Mouse (Mus musculus) right cerebral cortex, postnatal 25 days (tissue): ENCODE data around the gene Rin3.

Experiments used
- DNase-seq: peaks from one replicate; pipeline ENCODE4 v3.0.0; 2022

The Rin3 gene

DNA sequence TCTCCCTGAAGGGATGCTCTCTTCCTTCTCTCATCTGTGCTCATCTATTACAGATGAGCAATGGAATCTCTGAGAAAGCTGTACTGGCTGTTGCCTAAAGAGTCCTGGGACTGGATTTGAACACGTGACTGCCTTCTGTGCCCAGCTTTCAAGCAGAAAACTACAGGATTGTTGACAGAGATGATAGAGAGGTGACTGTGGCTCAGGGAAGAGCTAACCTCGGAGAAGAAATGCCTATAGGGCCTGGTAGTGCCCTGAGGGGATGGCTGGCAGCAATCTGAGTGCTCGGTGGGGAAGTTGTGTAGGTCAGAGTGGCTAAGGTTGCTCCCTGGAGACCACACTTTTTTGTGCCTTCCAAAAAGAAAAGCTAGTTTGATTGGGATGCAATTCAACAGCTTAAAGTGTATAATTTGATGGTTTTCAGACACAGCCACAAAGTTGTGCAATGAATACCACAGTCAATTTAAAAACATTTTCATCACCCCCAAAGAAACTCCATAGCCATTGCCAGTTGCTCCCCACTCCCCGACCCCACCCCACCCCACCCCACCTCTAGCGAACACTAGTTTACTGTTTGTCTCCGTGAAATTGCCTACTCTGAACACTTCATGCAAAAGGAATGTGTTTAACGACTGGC is 1.9 kb upstream of the Rin3 start:
- DNase-seq: no peak

- DNase-seq: no peak
Observed at GRCm38 (mm10) chr12:102282126-102282525, 722 bp upstream of the Rin3 start.

GRCm38 (mm10) chr12:102283483-102284266 is 827 bp downstream of the Rin3 start:
- DNase-seq: no peak

DNA sequence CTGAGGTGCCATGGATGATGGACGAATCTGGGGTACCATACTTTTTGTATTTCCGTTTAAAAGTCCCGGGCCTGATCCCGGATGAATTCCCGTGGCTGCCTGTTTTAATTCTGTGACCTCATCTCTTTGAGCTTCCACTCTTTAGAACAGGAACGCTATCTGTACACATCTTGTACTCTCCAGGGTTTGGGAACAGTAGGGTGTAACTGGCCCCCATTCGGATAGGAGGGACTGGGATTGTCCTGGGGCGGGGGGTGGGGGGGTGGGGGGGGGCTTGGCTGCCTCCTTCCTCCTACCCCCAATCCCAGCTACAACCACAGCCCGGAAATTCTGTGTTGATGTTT is 1.4 kb downstream of the Rin3 start:
- DNase-seq: no peak

GRCm38 (mm10) chr12:102284618-102285159 is 1.8 kb downstream of the Rin3 start:
- DNase-seq: no peak

DNA sequence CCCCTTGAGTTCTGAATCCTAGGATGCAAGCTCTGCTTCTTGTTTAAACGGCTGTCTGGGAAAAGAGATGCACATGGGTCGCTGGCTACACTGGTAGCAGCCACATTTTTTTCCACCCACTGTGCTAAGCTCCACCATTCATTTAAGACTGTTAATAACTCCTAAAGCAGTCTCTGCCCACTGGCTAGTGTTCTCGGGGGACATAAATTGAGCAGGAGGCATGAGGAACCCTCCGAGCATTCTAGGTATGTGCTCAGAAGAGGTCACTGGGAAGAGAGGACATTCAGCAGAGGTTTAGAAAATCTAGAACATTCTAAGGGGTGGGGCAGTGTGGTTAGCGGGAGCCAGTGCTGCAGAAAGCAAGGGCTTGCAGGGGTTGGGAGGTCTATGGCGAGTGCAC is 2.5 kb downstream of the Rin3 start:
- DNase-seq: no peak

DNA sequence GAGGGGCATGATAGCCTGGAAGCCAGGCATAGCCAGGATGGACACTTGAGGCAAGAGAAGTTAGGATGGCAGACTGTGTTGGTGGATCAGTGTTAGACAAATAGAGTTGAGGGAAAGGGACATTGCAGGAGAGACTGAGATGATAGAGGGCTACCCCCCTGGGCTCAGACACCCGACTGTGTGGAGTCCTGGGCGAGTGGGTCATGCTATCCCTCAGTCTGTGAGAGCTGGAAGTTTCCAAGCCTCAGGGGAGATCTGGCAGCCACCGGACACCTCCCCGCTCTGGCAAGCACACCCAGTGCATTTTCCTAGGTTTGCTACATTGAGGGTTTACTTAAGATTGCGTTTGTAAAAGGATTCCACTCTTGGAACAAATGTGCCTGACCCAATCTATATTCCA is 2.9 kb downstream of the Rin3 start:
- DNase-seq: no peak

DNA sequence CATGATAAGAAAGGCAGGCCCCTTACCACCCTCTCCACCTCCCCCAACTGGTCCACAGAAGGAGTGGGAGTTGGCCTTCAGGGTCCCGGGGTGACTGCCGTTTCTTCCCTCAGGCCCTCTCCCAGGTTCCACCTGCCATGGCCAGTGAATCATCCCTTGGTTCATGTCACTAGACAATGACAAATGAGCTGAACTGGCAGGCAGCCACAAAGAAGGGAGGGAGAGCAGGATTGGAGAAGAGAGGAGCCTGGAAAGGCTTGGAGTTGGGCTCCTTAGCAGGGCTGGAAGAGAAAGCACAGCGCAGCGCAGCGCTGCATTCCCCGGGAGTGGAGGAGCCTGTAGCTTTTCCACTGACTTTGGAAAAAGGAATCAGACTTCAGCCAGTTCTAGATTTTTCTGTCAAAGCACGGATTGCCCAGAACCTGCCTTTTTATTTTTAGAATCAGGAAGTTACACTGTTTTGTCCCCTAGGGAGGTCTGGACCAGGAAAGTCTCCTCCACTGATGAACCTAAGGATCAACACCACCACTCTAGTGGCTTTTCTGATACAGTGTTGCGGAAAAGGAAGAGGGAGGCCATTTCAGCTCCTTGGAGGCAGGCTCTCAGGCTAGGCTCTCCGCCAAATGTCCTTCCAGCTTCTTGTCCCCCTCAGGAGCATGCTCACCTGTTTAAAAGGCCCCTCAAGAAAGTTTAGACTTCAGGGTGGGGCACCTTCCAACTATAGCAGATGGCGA is 4.0 kb downstream of the Rin3 start:
- no peak for DNase-seq

DNA sequence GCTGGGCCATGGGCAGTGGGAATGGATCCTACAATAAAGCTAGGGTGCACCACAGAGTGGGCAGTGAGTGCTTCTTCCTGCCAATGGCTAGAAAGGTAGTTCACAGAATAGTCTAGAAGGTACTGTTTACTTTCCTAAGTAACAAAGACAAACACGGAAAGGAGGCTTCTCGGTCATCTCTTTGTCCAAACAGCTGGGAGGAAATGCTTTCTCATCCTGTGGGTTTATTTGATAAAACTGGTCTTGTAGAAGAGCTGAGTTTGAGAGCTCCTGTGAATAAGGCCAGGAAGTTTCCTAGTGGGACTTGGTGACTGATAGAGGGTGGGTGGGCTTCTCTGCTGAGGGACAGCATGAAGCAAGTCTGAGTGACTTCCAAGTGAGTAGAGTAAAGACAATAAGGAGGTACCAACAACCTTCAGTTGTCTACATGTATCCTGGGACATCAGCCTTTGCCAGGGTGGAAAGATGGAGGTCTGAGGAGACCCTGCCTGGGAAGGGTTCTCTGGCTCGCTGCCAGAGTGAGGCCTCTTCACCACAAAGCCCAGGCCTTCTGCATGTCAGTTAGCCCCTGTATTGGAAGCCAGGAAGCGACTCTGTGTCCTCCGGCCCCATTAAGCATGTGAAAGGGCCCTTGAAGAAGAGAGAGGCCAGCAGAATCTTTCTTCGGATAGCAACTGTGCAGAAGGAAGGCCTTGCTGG is 5.2 kb downstream of the Rin3 start:
- DNase-seq: no peak

DNA sequence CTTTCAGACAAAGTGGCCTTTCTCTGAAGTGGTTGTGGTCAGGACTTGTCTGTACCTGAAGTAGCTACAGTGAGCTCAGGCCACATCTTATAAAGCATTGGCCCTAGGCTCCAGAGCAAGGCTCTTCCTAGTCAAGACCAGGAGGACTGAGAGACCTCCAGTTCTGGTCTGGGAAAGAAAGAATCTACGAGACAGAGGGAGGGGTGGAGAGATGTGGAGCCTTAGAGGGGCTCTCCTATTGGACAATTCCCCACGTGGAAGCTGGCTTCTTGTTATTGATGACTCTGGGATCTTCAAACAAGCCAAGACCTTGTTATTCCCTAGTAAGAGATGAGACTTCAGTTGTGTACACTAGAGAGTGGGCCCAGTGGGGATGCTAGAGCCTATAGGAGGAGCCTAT is 6.0 kb downstream of the Rin3 start:
- DNase-seq: no peak

DNA sequence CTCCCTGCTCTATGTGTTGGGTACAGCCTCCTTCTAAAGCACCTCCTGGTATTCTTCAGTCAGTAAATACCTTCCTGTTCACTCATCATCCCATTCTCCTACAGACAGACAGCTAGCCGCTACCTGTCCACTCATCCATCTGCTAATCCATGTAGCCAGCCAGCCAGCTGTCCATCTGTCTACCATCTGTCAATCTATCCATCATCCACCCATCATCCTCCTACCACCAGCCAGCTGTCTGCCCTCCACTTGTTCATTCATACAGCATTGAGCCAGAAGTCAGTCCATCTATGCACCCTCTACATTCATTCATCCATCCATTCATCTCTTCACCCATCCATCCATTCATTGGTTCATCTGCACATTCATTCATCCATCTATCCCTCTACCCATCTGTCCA is 6.7 kb downstream of the Rin3 start:
- no peak for DNase-seq

GRCm38 (mm10) chr12:102290662-102291061 is 7.8 kb downstream of the Rin3 start:
- no peak for DNase-seq

DNA sequence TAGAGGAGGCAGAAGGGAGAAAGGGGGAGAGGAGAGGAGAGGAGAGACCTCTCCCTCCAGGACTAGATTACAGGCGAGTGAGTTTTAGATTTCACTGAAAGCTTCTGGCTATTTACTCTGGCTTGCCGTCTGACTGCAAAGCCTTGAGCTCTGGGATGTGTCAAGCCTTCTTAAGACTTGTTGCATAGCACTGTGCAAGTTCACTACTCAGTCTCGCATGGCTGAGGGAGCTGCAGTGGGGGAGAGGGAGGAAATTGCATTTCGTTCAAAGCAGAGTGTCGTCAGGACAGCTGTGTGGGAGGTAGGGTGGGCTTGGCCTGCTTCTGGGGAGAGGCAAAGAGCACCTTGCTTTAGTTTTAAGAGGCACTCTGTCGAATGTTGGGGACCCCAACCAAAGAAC is 8.8 kb downstream of the Rin3 start:
- no peak for DNase-seq

GRCm38 (mm10) chr12:102292501-102293215 is 9.8 kb downstream of the Rin3 start:
- DNase-seq: no peak

DNA sequence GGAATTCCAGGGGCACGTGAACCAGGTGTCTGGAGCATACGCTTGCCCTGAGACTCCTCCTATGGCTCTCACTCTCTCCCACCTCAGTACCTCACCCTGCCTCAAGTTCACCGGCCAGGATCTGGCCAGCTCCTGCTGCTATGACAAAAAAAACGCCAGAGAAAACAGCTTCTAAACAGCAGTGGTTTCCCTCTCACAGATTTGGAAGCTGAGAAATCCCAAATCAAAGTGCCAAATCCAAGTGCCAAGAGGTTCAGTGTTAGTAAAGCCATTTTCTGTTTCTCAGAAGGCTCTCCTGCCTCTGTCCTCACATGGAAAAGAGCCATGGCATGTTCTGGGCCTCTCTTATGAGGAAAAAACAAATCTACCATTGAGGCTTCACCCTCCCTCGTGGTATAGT is 11.8 kb downstream of the Rin3 start:
- DNase-seq: no peak

DNA sequence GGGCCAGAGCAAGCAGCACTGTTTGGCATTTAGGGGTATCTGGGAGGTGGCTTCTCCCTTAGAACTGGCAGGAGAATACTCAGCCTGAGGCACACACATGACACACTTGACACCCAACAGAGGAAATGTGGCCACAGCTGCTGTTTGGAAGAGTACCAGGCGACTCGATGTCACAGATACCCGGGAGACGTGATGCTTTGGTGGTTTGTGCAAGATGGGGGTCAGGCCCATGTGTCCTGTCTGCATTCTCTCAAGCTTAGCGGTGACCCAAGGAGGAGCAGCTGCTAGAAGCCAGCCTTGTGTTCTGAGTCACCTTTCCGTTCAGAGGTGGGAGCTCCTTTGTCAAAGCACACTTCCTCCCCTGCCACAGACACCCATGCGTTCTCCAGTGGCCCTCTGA is 12.4 kb downstream of the Rin3 start:
- DNase-seq: no peak

DNA sequence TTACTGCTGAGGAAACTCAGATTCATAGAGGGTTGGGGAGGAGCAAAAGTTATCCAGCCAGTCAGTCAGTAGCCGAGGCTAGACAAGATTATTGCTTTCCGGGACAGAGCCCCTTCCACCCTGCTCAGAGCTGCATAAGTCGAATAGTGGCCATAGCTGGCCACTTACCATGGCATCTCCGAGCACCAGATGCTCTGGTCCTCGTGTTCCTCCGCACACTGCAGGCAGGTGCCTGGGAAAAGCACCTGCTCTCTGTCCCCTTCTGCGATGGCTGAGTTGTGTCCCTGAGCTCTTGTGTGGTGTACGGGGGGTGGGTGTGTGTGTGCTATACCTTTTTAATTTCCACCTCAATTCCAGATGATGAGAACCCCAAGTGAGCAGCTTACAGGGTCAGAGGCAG is 12.8 kb downstream of the Rin3 start:
- DNase-seq: no peak

- no peak for DNase-seq
Observed at GRCm38 (mm10) chr12:102296361-102296760, 13.5 kb downstream of the Rin3 start.

GRCm38 (mm10) chr12:102296967-102297366 is 14.1 kb downstream of the Rin3 start:
- no peak for DNase-seq

GRCm38 (mm10) chr12:102299209-102299608 is 16.4 kb downstream of the Rin3 start:
- DNase-seq: no peak

DNA sequence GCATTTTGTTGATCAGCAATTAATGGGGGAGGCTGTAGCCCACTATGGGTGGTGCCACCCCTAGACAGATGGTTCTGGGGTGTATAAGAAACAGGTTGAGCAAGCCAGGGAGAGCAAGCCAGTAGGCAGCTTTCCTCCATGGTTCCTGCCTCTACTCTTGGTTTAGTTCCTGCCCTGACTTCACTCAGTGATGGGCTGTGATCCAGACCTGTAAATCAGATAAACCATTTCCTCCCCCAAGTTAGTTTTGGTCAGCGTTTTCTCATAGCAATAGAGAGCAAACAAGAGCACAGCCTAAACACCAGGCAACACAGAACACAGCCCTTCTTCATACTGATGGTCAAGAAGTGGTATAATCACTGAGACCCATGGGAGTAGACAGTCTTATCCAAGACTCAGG is 18.7 kb downstream of the Rin3 start:
- DNase-seq: no peak

GRCm38 (mm10) chr12:102302322-102302721 is 19.5 kb downstream of the Rin3 start:
- no peak for DNase-seq
